Mouse (Mus musculus) cerebral cortex, adult 2 months (tissue): ENCODE data around the gene Cfap43.

Experiments used
- WGBS: fragments of 180-500 bp; shearing (Covaris S2); methylation state at CpG from one replicate; pipeline ENCODE4 v1.1.7; 2018; 5-methylcytosine and 5-hydroxymethylcytosine counted together

Gene Cfap43

GRCm38 (mm10) chr19:47919126-47919965, at the start of gene Cfap43, which contains the start of gene Itprip:
Gene Cfap43, minus strand, starts transcription at chr19:47919287.
Gene Itprip, minus strand, starts transcription at chr19:47919299.
- under 1% methylated on average over 48 of the region's 48 CpGs for WGBS

- WGBS, result 56% methylated on average over 13 of the region's 13 CpGs
These were observed 39.1 kb upstream of the Cfap43 start for GRCm38 (mm10) chr19:47958181-47958580.

- 71% methylated on average over 9 of the region's 9 CpGs for WGBS
These were observed 34.1 kb upstream of the Cfap43 start for GRCm38 (mm10) chr19:47953169-47953568.

GRCm38 (mm10) chr19:47950946-47951345, 31.9 kb upstream of the Cfap43 start:
- WGBS, result 92% methylated on average over 7 of the region's 7 CpGs

GRCm38 (mm10) chr19:47946821-47947465, 27.9 kb upstream of the Cfap43 start:
- WGBS, result 47% methylated on average over 23 of the region's 23 CpGs

- WGBS, result 37% methylated on average over 6 of the region's 6 CpGs
These were observed 20.3 kb upstream of the Cfap43 start for GRCm38 (mm10) chr19:47939361-47939760.

- 8% methylated on average over 41 of the region's 41 CpGs for WGBS
These were observed 18.6 kb upstream of the Cfap43 start, which contains the start of gene Cfap58 for GRCm38 (mm10) chr19:47937443-47938406. Gene Cfap58, plus strand, starts transcription at chr19:47937675.

- WGBS, result 67% methylated on average over 9 of the region's 9 CpGs
These were observed 17.9 kb upstream of the Cfap43 start for GRCm38 (mm10) chr19:47936938-47937337.

GRCm38 (mm10) chr19:47936490-47936889, 17.4 kb upstream of the Cfap43 start:
- 89% methylated on average over 11 of the region's 11 CpGs for WGBS

- whole genome bisulfite sequencing, result 87% methylated on average over 6 of the region's 6 CpGs
These were observed 16.4 kb upstream of the Cfap43 start for GRCm38 (mm10) chr19:47935530-47935929.

- 75% methylated on average over 16 of the region's 16 CpGs for WGBS
These were observed 15.7 kb upstream of the Cfap43 start for GRCm38 (mm10) chr19:47934636-47935238.

GRCm38 (mm10) chr19:47934146-47934545, 15.1 kb upstream of the Cfap43 start:
- WGBS, result 86% methylated on average over 8 of the region's 8 CpGs

- 35% methylated on average over 7 of the region's 7 CpGs for WGBS
These were observed 13.0 kb upstream of the Cfap43 start for GRCm38 (mm10) chr19:47931982-47932638.

- WGBS, result 95% methylated on average over 4 of the region's 4 CpGs
These were observed 10.0 kb upstream of the Cfap43 start for GRCm38 (mm10) chr19:47929043-47929442.

- whole genome bisulfite sequencing, result 87% methylated on average over 2 of the region's 2 CpGs
These were observed 7.9 kb upstream of the Cfap43 start for GRCm38 (mm10) chr19:47927032-47927431.

GRCm38 (mm10) chr19:47925819-47926218, 6.7 kb upstream of the Cfap43 start:
- WGBS, result 78% methylated on average over 7 of the region's 7 CpGs

- WGBS, result 3% methylated on average over 8 of the region's 8 CpGs
These were observed 884 bp upstream of the Cfap43 start for GRCm38 (mm10) chr19:47919966-47920375.

- WGBS, result 7% methylated on average over 29 of the region's 29 CpGs
These were observed 509 bp downstream of the Cfap43 start for GRCm38 (mm10) chr19:47918455-47919101.

- 38% methylated on average over 9 of the region's 9 CpGs for WGBS
These were observed 1.1 kb downstream of the Cfap43 start for GRCm38 (mm10) chr19:47918016-47918415.

- 52% methylated on average over 4 of the region's 4 CpGs for WGBS
These were observed 1.7 kb downstream of the Cfap43 start for GRCm38 (mm10) chr19:47917396-47917795.
